Mouse (Mus musculus) liver, embryonic 16.5 days (tissue): Measurements from ENCODE around the gene Mipol1. TPM values are rescaled to one million over a fixed set of nuclear protein-coding genes. Genes with fewer than 3 reads are reported as not detected.
A peak's percentile ranks its signal among the peaks of the same experiment; 100 is the strongest.

Experiments
- ATAC-seq: fragments of 200-750 bp; cut with Nextera tagmentation; 2 replicates; pipeline ENCODE4 v1.8.0; 2017; ENCODE audit warnings: low read depth, mild to moderate bottlenecking, moderate number of reproducible peaks, moderate library complexity
- H3K27ac ChIP-seq: fragments of 300-500 bp; sonication (generic); 2 replicates; pipeline ENCODE4 v1.5.1; 2014; ENCODE audit warnings: mild to moderate bottlenecking, low read length
- H3K27me3 ChIP-seq: fragments of 300-500 bp; sonication (generic); 2 replicates; pipeline ENCODE4 v1.6.1; 2014; ENCODE audit warnings: low read depth, low read length, mixed read lengths; ENCODE audit not compliant: control insufficient read depth, insufficient read depth
- H3K36me3 ChIP-seq: fragments of 300-500 bp; sonication (generic); 2 replicates; pipeline ENCODE4 v1.6.1; 2014; ENCODE audit warnings: mild to moderate bottlenecking; ENCODE audit not compliant: control insufficient read depth, insufficient read depth
- H3K4me1 ChIP-seq: fragments of 300-500 bp; sonication (generic); 2 replicates; pipeline ENCODE4 v1.6.1; 2014; ENCODE audit warnings: low read depth, low read length, mixed read lengths; ENCODE audit not compliant: control insufficient read depth
- H3K4me2 ChIP-seq: fragments of 300-500 bp; sonication (generic); 2 replicates; pipeline ENCODE4 v1.6.1; 2014; ENCODE audit warnings: low read depth, low read length, mixed read lengths
- H3K4me3 ChIP-seq: fragments of 300-500 bp; sonication (generic); 2 replicates; pipeline ENCODE4 v1.5.1; 2014; ENCODE audit warnings: low read depth, mild to moderate bottlenecking, low read length
- H3K9ac ChIP-seq: fragments of 300-500 bp; sonication (generic); 2 replicates; pipeline ENCODE4 v1.6.1; 2014; ENCODE audit warnings: low read depth, low read length
- H3K9me3 ChIP-seq: fragments of 300-500 bp; sonication (generic); replicated peaks from 2 replicates; pipeline ENCODE4 v1.6.1; 2016; ENCODE audit warnings: low read length; ENCODE audit not compliant: control insufficient read depth
- WGBS: fragments of 180-500 bp; shearing (Covaris S2); extraction: QIAGEN DNeasy Blood & Tissue Kit; methylation state at CpG from one replicate; pipeline ENCODE4 v1.1.7; 2014; ENCODE audit not compliant: insufficient replicate concordance; 5-methylcytosine and 5-hydroxymethylcytosine counted together
- polyA plus RNA-seq: library from polyadenylated mRNA; unstranded; fragments of >200 nt; fragmentation: Nextera tagmentation; extraction: Ambion mirVana; gene quantifications from 2 replicates; pipeline ENCODE4 v1.2.1, GENCODE M21; 2015

Mipol1 gene
- polyA plus RNA-seq, 1 experiment from 2014 or later, result 2.7 TPM

- Histone ChIP-seq H3K27me3 (peaks cover 72% of the 10 kb centered on the region), H3K4me3 (no peak overlapping the region), H3K4me2 (peak overlapping the region; percentile 12), H3K9me3 (no peaks in the 10 kb centered on the region), H3K9ac (no peak overlapping the region), H3K27ac (0 out of 2 replicates have a peak overlapping the region, but pooled peaks have one; percentile 10), H3K4me1 (no peaks in the 10 kb centered on the region), H3K36me3 (no peaks in the 10 kb centered on the region)
- 6% methylated on average over 25 of the region's 25 CpGs for WGBS
- no peak for ATAC-seq
Measured at GRCm38 (mm10) chr12:57536056-57536908, 306.1 kb downstream of the Mipol1 start.

GRCm38 (mm10) chr12:57536909-57537670 lies 306.9 kb downstream of the Mipol1 start:
- H3K9ac ChIP-seq, result no peak overlapping the region

GRCm38 (mm10) chr12:57537791-57538587 lies 307.8 kb downstream of the Mipol1 start:
- Histone ChIP-seq H3K27me3 (peaks cover 88% of the 10 kb centered on the region), H3K4me1 (no peaks in the 10 kb centered on the region; the same call in 1 of the 2 replicates), H3K9ac (no peak overlapping the region), H3K9me3 (no peaks in the 10 kb centered on the region), H3K36me3 (no peaks in the 10 kb centered on the region), H3K27ac (peak overlapping the region; percentile 64), H3K4me3 (peak overlapping the region; percentile 49), H3K4me2 (peak overlapping the region; percentile 48)
- under 1% methylated on average over 21 of the region's 21 CpGs for WGBS
- peak; percentile 14; the same call in 1 of the 2 replicates for ATAC-seq

More at GRCm38 (mm10) chr12:57536909-57537670, 306.9 kb downstream of the Mipol1 start:
- no peak overlapping the region for H3K4me3 ChIP-seq
- ATAC-seq, result no peak
- H3K27me3 ChIP-seq, result peaks cover 81% of the 10 kb centered on the region
- H3K4me2 ChIP-seq, result peak overlapping the region; percentile 12
- WGBS, result 6% methylated on average over 11 of the region's 11 CpGs
- H3K27ac ChIP-seq, result no peak overlapping the region
- H3K36me3 ChIP-seq, result no peaks in the 10 kb centered on the region
- H3K9me3 ChIP-seq, result no peaks in the 10 kb centered on the region
- H3K4me1 ChIP-seq, result no peaks in the 10 kb centered on the region; the same call in 1 of the 2 replicates

- no peaks in the 10 kb centered on the region for H3K9me3 ChIP-seq
- H3K36me3 ChIP-seq, result no peaks in the 10 kb centered on the region
- H3K4me2 ChIP-seq, result peak overlapping the region; percentile 48
- H3K27me3 ChIP-seq, result peaks cover 88% of the 10 kb centered on the region
- peak overlapping the region; percentile 64 for H3K27ac ChIP-seq
- H3K4me3 ChIP-seq, result peak overlapping the region; percentile 49
- ATAC-seq, result peak; percentile 23
- H3K4me1 ChIP-seq, result no peaks in the 10 kb centered on the region; the same call in 1 of the 2 replicates
- peak overlapping the region; percentile 43 for H3K9ac ChIP-seq
- WGBS, result under 1% methylated on average over 63 of the region's 63 CpGs
Measured at GRCm38 (mm10) chr12:57538588-57539550, 308.6 kb downstream of the Mipol1 start.

- peak overlapping the region; percentile 64 for H3K27ac ChIP-seq
- WGBS, result 3% methylated on average over 10 of the region's 10 CpGs
- H3K9me3 ChIP-seq, result no peaks in the 10 kb centered on the region
- H3K4me3 ChIP-seq, result peak overlapping the region; percentile 49
- H3K27me3 ChIP-seq, result peaks cover 88% of the 10 kb centered on the region
- peak overlapping the region; percentile 48 for H3K4me2 ChIP-seq
- no peaks in the 10 kb centered on the region; the same call in 1 of the 2 replicates for H3K4me1 ChIP-seq
- no peak for ATAC-seq
- H3K9ac ChIP-seq, result no peak overlapping the region
- no peaks in the 10 kb centered on the region for H3K36me3 ChIP-seq
Measured at GRCm38 (mm10) chr12:57539551-57539985, 309.3 kb downstream of the Mipol1 start.

GRCm38 (mm10) chr12:57541118-57541517 lies 310.9 kb downstream of the Mipol1 start:
- Histone ChIP-seq H3K27me3 (peaks cover 88% of the 10 kb centered on the region), H3K27ac (no peak overlapping the region), H3K4me2 (no peak overlapping the region), H3K4me3 (0 out of 2 replicates have a peak overlapping the region, but pooled peaks have one; percentile 6), H3K9me3 (no peaks in the 10 kb centered on the region), H3K4me1 (no peaks in the 10 kb centered on the region; the same call in 1 of the 2 replicates), H3K9ac (no peak overlapping the region), H3K36me3 (no peaks in the 10 kb centered on the region)
- no peak for ATAC-seq
- WGBS, result 12% methylated on average over 6 of the region's 6 CpGs

- Histone ChIP-seq H3K9me3 (no peaks in the 10 kb centered on the region), H3K4me2 (peak overlapping the region; percentile 35), H3K27me3 (peaks cover 88% of the 10 kb centered on the region), H3K4me3 (peak overlapping the region; percentile 13; the same call in 1 of the 2 replicates), H3K4me1 (no peaks in the 10 kb centered on the region; the same call in 1 of the 2 replicates), H3K9ac (no peak overlapping the region), H3K36me3 (no peaks in the 10 kb centered on the region), H3K27ac (no peak overlapping the region)
- ATAC-seq, result no peak
- 3% methylated on average over 46 of the region's 46 CpGs for WGBS
Measured at GRCm38 (mm10) chr12:57541931-57542745, 311.9 kb downstream of the Mipol1 start.
